Mouse (Mus musculus) stomach, adult 2 months (tissue): Measurements from ENCODE around the gene Cpxm2. TPM values are rescaled to one million over a fixed set of nuclear protein-coding genes. Genes with fewer than 3 reads are reported as not detected.

Experiments
- polyA plus RNA-seq: library from polyadenylated mRNA; depleted of rRNA; stranded (reverse); fragments of >200 nt; gene quantifications from 2 replicates; pipeline ENCODE4 v1.2.3, GENCODE M21; 2012; rRNA removed

The Cpxm2 gene
- polyA plus RNA-seq = 6.3 and 7.0 TPM in 2 replicates

GRCm38 (mm10) chr7:132154368-132154961 is at the start of gene Cpxm2:
Cpxm2 (minus strand) TSS chr7:132154739.

Other genes with a start within 250 kb of the Cpxm2 start
- not detected in 2 replicates for gene Gpr26, start 188.3 kb downstream of the Cpxm2 start, polyA plus RNA-seq
- 2.9 and 4.0 TPM in 2 replicates for gene Chst15, start 162.5 kb upstream of the Cpxm2 start, polyA plus RNA-seq